Mouse (Mus musculus) small intestine, adult 2 months (tissue): Measurements from ENCODE around the gene Romo1.

Experiments
- CTCF ChIP-seq: fragments of 200-500 bp; IDR thresholded peaks from 2 replicates; pipeline ENCODE4 v1.5.1; 2012; ENCODE audit warnings: low read depth, mild to moderate bottlenecking, control low read depth, inconsistent platforms, low read length, moderate library complexity, mixed read lengths; ENCODE audit not compliant: insufficient replicate concordance, insufficient read length; ENCODE audit errors: extremely low read depth
- POLR2A ChIP-seq: fragments of 200-500 bp; IDR thresholded peaks from 2 replicates; pipeline ENCODE4 v1.6.1; 2012; ENCODE audit warnings: low read depth, mild to moderate bottlenecking, control low read depth, inconsistent platforms, low read length, moderate library complexity

GRCm38 (mm10) chr2:156143367-156143766 is 472 bp upstream of the Romo1 start:
- TF ChIP-seq CTCF (no peak), POLR2A (no peak)
